Mouse (Mus musculus): Measurements from ENCODE around the gene Rhoa. TPM values are rescaled to one million over a fixed set of nuclear protein-coding genes. Genes with fewer than 3 reads are reported as not detected.
"Not testable (repeated sequence)": the region's sequence is repeated elsewhere in the genome, so short reads cannot be mapped to it uniquely, and the experiment has no call there.

Rhoa gene
- total and polyA plus RNA-seq, 3 experiments = 136 to 426 (median 235) TPM

GRCm38 (mm10) chr9:108305170-108305569, 759 bp upstream of the Rhoa start:
- ATAC-seq (ENCODE audit: extremely low read depth, insufficient number of reproducible peaks, low FRiP score, poor library complexity, severe bottlenecking) (no peak), DNase-seq (ENCODE audit: low spot score) (no peak)
- Histone ChIP-seq H3K4me3 (ENCODE audit: low read depth, low read length) (peak overlapping the region; percentile 73), H3K27me3 (ENCODE audit: insufficient read depth, low read length) (no peaks in the 10 kb centered on the region), H3K9me3 (replicated peaks) (no peaks in the 10 kb centered on the region), H3K36me3 (replicated peaks) (peaks cover 47% of the 10 kb centered on the region), H3K4me1 (ENCODE audit: insufficient read depth, low read depth, low read length) (peaks cover 26% of the 10 kb centered on the region)
- TF ChIP-seq GATA2 (IDR thresholded peaks at IDR 0.05; ENCODE audit: borderline replicate concordance, low read depth, low read length) (no peak), GATA1 (IDR thresholded peaks at IDR 0.05; ENCODE audit: borderline replicate concordance, low read length) (no peak), CTCF (IDR thresholded peaks at IDR 0.05; ENCODE audit: low read depth, low read length) (no peak), TAL1 (conservative IDR thresholded peaks at IDR 0.05; ENCODE audit: low read depth, low read length) (no peak), POLR2AphosphoS5 (IDR thresholded peaks at IDR 0.05; ENCODE audit: insufficient replicate concordance, low read depth, low read length) (no peak)

GRCm38 (mm10) chr9:108306571-108306980, 647 bp downstream of the Rhoa start:
- ATAC-seq (ENCODE audit: extremely low read depth, insufficient number of reproducible peaks, low FRiP score, poor library complexity, severe bottlenecking) (no peak), DNase-seq (ENCODE audit: low spot score) (peak; percentile 81)
- H3K4me1 ChIP-seq (ENCODE audit: insufficient read depth, low read depth, low read length) = peaks cover 35% of the 10 kb centered on the region
- H3K4me3 ChIP-seq (ENCODE audit: low read depth, low read length) = peak overlapping the region; percentile 73
- no peaks in the 10 kb centered on the region for H3K27me3 ChIP-seq (ENCODE audit: insufficient read depth, low read length)
- TF ChIP-seq GATA2 (IDR thresholded peaks at IDR 0.05; ENCODE audit: borderline replicate concordance, low read depth, low read length) (no peak), TAL1 (conservative IDR thresholded peaks at IDR 0.05; ENCODE audit: low read depth, low read length) (no peak), CTCF (IDR thresholded peaks at IDR 0.05; ENCODE audit: low read depth, low read length) (no peak), POLR2AphosphoS5 (IDR thresholded peaks at IDR 0.05; ENCODE audit: insufficient replicate concordance, low read depth, low read length) (no peak), GATA1 (IDR thresholded peaks at IDR 0.05; ENCODE audit: borderline replicate concordance, low read length) (no peak)
- no peaks in the 10 kb centered on the region for H3K9me3 ChIP-seq (replicated peaks)
- peaks cover 44% of the 10 kb centered on the region for H3K36me3 ChIP-seq (replicated peaks)

- no peaks in the 10 kb centered on the region for H3K27me3 ChIP-seq (ENCODE audit: insufficient read depth, low read length)
- no peaks in the 10 kb centered on the region for H3K9me3 ChIP-seq (replicated peaks)
- H3K4me3 ChIP-seq (ENCODE audit: low read depth, low read length) = peak overlapping the region; percentile 73
- peaks cover 41% of the 10 kb centered on the region for H3K4me1 ChIP-seq (ENCODE audit: insufficient read depth, low read depth, low read length)
- DNase-seq (ENCODE audit: low spot score) = no peak
- H3K36me3 ChIP-seq (replicated peaks) = peaks cover 45% of the 10 kb centered on the region
- no peak for TF ChIP-seq GATA1 (IDR thresholded peaks at IDR 0.05; ENCODE audit: borderline replicate concordance, low read length)
- no peak for TF ChIP-seq GATA2 (IDR thresholded peaks at IDR 0.05; ENCODE audit: borderline replicate concordance, low read depth, low read length)
- no peak for TF ChIP-seq POLR2AphosphoS5 (IDR thresholded peaks at IDR 0.05; ENCODE audit: insufficient replicate concordance, low read depth, low read length)
- no peak for TF ChIP-seq TAL1 (conservative IDR thresholded peaks at IDR 0.05; ENCODE audit: low read depth, low read length)
- no peak for TF ChIP-seq CTCF (IDR thresholded peaks at IDR 0.05; ENCODE audit: low read depth, low read length)
- no peak for ATAC-seq (ENCODE audit: extremely low read depth, insufficient number of reproducible peaks, low FRiP score, poor library complexity, severe bottlenecking)
Measured at GRCm38 (mm10) chr9:108307021-108307807, 1.3 kb downstream of the Rhoa start.

GRCm38 (mm10) chr9:108308141-108308540, 2.2 kb downstream of the Rhoa start:
- peak overlapping the region; percentile 73 for H3K4me3 ChIP-seq (ENCODE audit: low read depth, low read length)
- H3K9me3 ChIP-seq (replicated peaks) = no peaks in the 10 kb centered on the region
- DNase-seq (ENCODE audit: low spot score) (no peak), ATAC-seq (ENCODE audit: extremely low read depth, insufficient number of reproducible peaks, low FRiP score, poor library complexity, severe bottlenecking) (no peak)
- peaks cover 41% of the 10 kb centered on the region for H3K36me3 ChIP-seq (replicated peaks)
- no peak for TF ChIP-seq TAL1 (conservative IDR thresholded peaks at IDR 0.05; ENCODE audit: low read depth, low read length)
- no peak for TF ChIP-seq GATA2 (IDR thresholded peaks at IDR 0.05; ENCODE audit: borderline replicate concordance, low read depth, low read length)
- no peak for TF ChIP-seq POLR2AphosphoS5 (IDR thresholded peaks at IDR 0.05; ENCODE audit: insufficient replicate concordance, low read depth, low read length)
- no peak for TF ChIP-seq GATA1 (IDR thresholded peaks at IDR 0.05; ENCODE audit: borderline replicate concordance, low read length)
- TF ChIP-seq CTCF (IDR thresholded peaks at IDR 0.05; ENCODE audit: low read depth, low read length) = no peak
- peaks cover 44% of the 10 kb centered on the region for H3K4me1 ChIP-seq (ENCODE audit: insufficient read depth, low read depth, low read length)
- no peaks in the 10 kb centered on the region for H3K27me3 ChIP-seq (ENCODE audit: insufficient read depth, low read length)

GRCm38 (mm10) chr9:108317572-108317971, 11.6 kb downstream of the Rhoa start:
- ATAC-seq (ENCODE audit: extremely low read depth, insufficient number of reproducible peaks, low FRiP score, poor library complexity, severe bottlenecking) (no peak), DNase-seq (ENCODE audit: low spot score) (no peak)
- H3K9me3 ChIP-seq (replicated peaks) = no peaks in the 10 kb centered on the region
- peaks cover 42% of the 10 kb centered on the region for H3K4me1 ChIP-seq (ENCODE audit: insufficient read depth, low read depth, low read length)
- H3K27me3 ChIP-seq (ENCODE audit: insufficient read depth, low read length) = no peaks in the 10 kb centered on the region
- TF ChIP-seq TAL1 (conservative IDR thresholded peaks at IDR 0.05; ENCODE audit: low read depth, low read length) = no peak
- TF ChIP-seq CTCF (IDR thresholded peaks at IDR 0.05; ENCODE audit: low read depth, low read length) = no peak
- no peak for TF ChIP-seq GATA2 (IDR thresholded peaks at IDR 0.05; ENCODE audit: borderline replicate concordance, low read depth, low read length)
- TF ChIP-seq POLR2AphosphoS5 (IDR thresholded peaks at IDR 0.05; ENCODE audit: insufficient replicate concordance, low read depth, low read length) = no peak
- TF ChIP-seq GATA1 (IDR thresholded peaks at IDR 0.05; ENCODE audit: borderline replicate concordance, low read length) = no peak
- H3K36me3 ChIP-seq (replicated peaks) = peaks cover 75% of the 10 kb centered on the region
- H3K4me3 ChIP-seq (ENCODE audit: low read depth, low read length) = no peak overlapping the region

- 0 out of 2 replicates have a peak, but pooled peaks have one; percentile 15 for ATAC-seq (ENCODE audit: extremely low read depth, insufficient number of reproducible peaks, low FRiP score, poor library complexity, severe bottlenecking)
- TF ChIP-seq CTCF (IDR thresholded peaks at IDR 0.05; ENCODE audit: low read depth, low read length) (no peak), GATA1 (IDR thresholded peaks at IDR 0.05; ENCODE audit: borderline replicate concordance, low read length) (no peak), TAL1 (conservative IDR thresholded peaks at IDR 0.05; ENCODE audit: low read depth, low read length) (0 out of 2 replicates have a peak, but pooled peaks have one; percentile 7), GATA2 (IDR thresholded peaks at IDR 0.05; ENCODE audit: borderline replicate concordance, low read depth, low read length) (no peak)
- DNase-seq (ENCODE audit: low spot score) = no peak
- Histone ChIP-seq H3K36me3 (replicated peaks) (peaks cover 78% of the 10 kb centered on the region), H3K4me1 (ENCODE audit: insufficient read depth, low read depth, low read length) (peaks cover 41% of the 10 kb centered on the region), H3K27me3 (ENCODE audit: insufficient read depth, low read length) (no peaks in the 10 kb centered on the region), H3K4me3 (ENCODE audit: low read depth, low read length) (no peak overlapping the region), H3K9me3 (replicated peaks) (no peaks in the 10 kb centered on the region)
Measured at GRCm38 (mm10) chr9:108318462-108318861, 12.5 kb downstream of the Rhoa start.

GRCm38 (mm10) chr9:108322054-108322453, 16.1 kb downstream of the Rhoa start:
- DNase-seq (ENCODE audit: low spot score); ATAC-seq (ENCODE audit: extremely low read depth, insufficient number of reproducible peaks, low FRiP score, poor library complexity, severe bottlenecking); H3K4me3 ChIP-seq (ENCODE audit: low read depth, low read length); H3K9me3 ChIP-seq (replicated peaks); H3K27me3 ChIP-seq (ENCODE audit: insufficient read depth, low read length): not testable (repeated sequence)
- peaks cover 45% of the 10 kb centered on the region for H3K4me1 ChIP-seq (ENCODE audit: insufficient read depth, low read depth, low read length)
- peaks cover 76% of the 10 kb centered on the region for H3K36me3 ChIP-seq (replicated peaks)
